ENCODE assay signal across 8 mouse cellular contexts in the genomic region with DNA sequence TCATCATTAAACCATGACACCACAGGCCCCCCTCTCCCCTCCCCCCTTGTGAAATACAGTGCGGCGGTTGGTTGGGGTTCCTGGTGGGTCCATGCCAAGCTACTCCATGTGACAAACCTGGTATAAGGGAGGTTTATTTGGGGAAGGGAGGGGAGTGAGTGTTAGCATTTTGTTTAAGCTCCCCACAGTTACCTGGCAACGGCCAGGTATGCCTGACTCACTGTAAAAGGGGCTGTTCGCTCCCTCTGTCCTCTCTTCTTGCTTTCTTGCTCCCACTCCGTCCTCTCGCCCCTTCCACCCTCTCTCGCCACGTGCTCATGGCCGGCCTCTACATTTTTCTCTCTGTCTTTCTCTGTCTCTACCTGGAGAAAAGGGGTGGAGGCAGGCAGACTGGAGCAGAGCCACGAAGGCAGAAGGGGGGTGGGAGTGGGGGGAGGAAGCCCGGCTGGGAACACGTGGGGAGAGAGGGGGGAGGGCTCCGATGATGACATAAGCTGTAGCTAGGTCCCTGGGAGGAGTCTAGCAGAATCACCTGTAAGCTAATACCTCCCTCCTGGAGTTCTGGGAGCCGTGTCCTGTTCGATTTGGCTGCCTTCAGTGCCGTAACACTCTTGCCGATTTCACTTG.
DNase-seq lines count a peak whose midpoint lies in the region; ATAC-seq and TF ChIP-seq lines count a peak whose summit lies in the region.

No protein-coding gene starts in this region.

- ATAC-seq in forebrain, embryonic 12.5 days (ENCODE audit: low FRiP score), result no peak
- ATAC-seq in midbrain, embryonic 13.5 days, result 0 out of 2 replicates have a peak, but pooled peaks have one; percentile 27

- peak overlapping the region; percentile 41 for H3K4me2 ChIP-seq in forebrain, embryonic 12.5 days
- H3K4me2 ChIP-seq in midbrain, embryonic 13.5 days (replicated peaks), result peak overlapping the region; percentile 33

- WGBS in heart, embryonic 10.5 days, result 18% methylated on average over 17 of the region's 17 CpGs
- 30% methylated on average over 17 of the region's 17 CpGs for WGBS in heart, adult 2 months
- WGBS in forebrain, embryonic 12.5 days, result 25% methylated on average over 17 of the region's 17 CpGs
- 16% methylated on average over 17 of the region's 17 CpGs for WGBS in midbrain, embryonic 13.5 days

- no peaks in the 10 kb centered on the region for H3K79me2 ChIP-seq in heart, adult 2 months (replicated peaks; ENCODE audit: control insufficient read depth, insufficient read depth, low read length)

- H3K9me3 ChIP-seq in heart, embryonic 10.5 days, result no peaks in the 10 kb centered on the region
- no peaks in the 10 kb centered on the region for H3K9me3 ChIP-seq in forebrain, embryonic 12.5 days
- no peaks in the 10 kb centered on the region for H3K9me3 ChIP-seq in midbrain, embryonic 13.5 days

- H3K36me3 ChIP-seq in heart, embryonic 10.5 days, result no peaks in the 10 kb centered on the region
- H3K36me3 ChIP-seq in heart, adult 2 months (ENCODE audit: control insufficient read depth, insufficient read depth, low read length), result no peaks in the 10 kb centered on the region
- no peaks in the 10 kb centered on the region for H3K36me3 ChIP-seq in forebrain, embryonic 12.5 days (replicated peaks)
- no peaks in the 10 kb centered on the region for H3K36me3 ChIP-seq in midbrain, embryonic 13.5 days

- H3K9ac ChIP-seq in heart, adult 2 months (ENCODE audit: low read depth, low read length), result no peak overlapping the region
- no peak overlapping the region for H3K9ac ChIP-seq in forebrain, embryonic 12.5 days
- H3K9ac ChIP-seq in midbrain, embryonic 13.5 days (replicated peaks), result no peak overlapping the region

- H3K27me3 ChIP-seq in heart, embryonic 10.5 days (ENCODE audit: insufficient read depth, poor library complexity, severe bottlenecking), result peaks cover 33% of the 10 kb centered on the region
- H3K27me3 ChIP-seq in heart, adult 2 months (ENCODE audit: control insufficient read depth, insufficient read depth, low read length), result no peaks in the 10 kb centered on the region
- peaks cover 10% of the 10 kb centered on the region; the same call in 1 of the 2 replicates for H3K27me3 ChIP-seq in forebrain, embryonic 12.5 days
- H3K27me3 ChIP-seq in midbrain, embryonic 13.5 days, result peaks cover 13% of the 10 kb centered on the region

- peak overlapping the region; percentile 25; the same call in 1 of the 2 replicates for H3K27ac ChIP-seq in heart, embryonic 10.5 days
- no peak overlapping the region for H3K27ac ChIP-seq in heart, adult 2 months
- no peak overlapping the region for H3K27ac ChIP-seq in forebrain, embryonic 12.5 days
- H3K27ac ChIP-seq in midbrain, embryonic 13.5 days, result no peak overlapping the region

- TF ChIP-seq POLR2A in heart, adult 2 months (IDR thresholded peaks at IDR 0.05; ENCODE audit: insufficient read depth, low read depth, low read length), result no peak

- H3K4me1 ChIP-seq in heart, embryonic 10.5 days, result peaks cover 7% of the 10 kb centered on the region
- H3K4me1 ChIP-seq in heart, adult 2 months (ENCODE audit: control insufficient read depth, insufficient read depth, low read length), result no peaks in the 10 kb centered on the region
- H3K4me1 ChIP-seq in forebrain, embryonic 12.5 days, result 0 out of 2 replicates have a peak, but pooled peaks cover 7% of the 10 kb centered on the region
- no peaks in the 10 kb centered on the region for H3K4me1 ChIP-seq in midbrain, embryonic 13.5 days (replicated peaks)

- no peak for TF ChIP-seq CTCF in heart, adult 2 months (IDR thresholded peaks at IDR 0.05)

- intact Hi-C loops in heart, adult 2 months (cut with DNase I), result loop anchor here (10.0 kb wide), 1 partner anchor 337 kb away; no protein-coding TSS in a partner anchor

- DNase-seq in heart, embryonic 10.5 days (ENCODE audit: low spot score), result no peak
- DNase-seq in heart, adult 2 months, result no peak
- DNase-seq in kidney, postnatal 14 days, result peak; percentile 30
- DNase-seq in layer of hippocampus, adult 11-12 months (ENCODE audit: low spot score), result no peak
- no peak for DNase-seq in thymus, adult 18-20 months
- no peak for DNase-seq in natural killer cell, adult 2 months (ENCODE audit: low spot score in 2 of 2)

- peak overlapping the region; percentile 48 for H3K4me3 ChIP-seq in heart, embryonic 10.5 days
- no peak overlapping the region for H3K4me3 ChIP-seq in heart, adult 2 months
- peak overlapping the region; percentile 7; the same call in 1 of the 2 replicates for H3K4me3 ChIP-seq in forebrain, embryonic 12.5 days (replicated peaks)
- no peak overlapping the region; the same call in 1 of the 2 replicates for H3K4me3 ChIP-seq in midbrain, embryonic 13.5 days (replicated peaks)

- TF ChIP-seq EP300 in heart, adult 2 months (IDR thresholded peaks at IDR 0.05; ENCODE audit: insufficient read depth, low read depth, low read length), result no peak

Comparison
In these comparisons a context has a peak if more than half of its experiments do, and no peak if none do; other contexts are left out.
1. H3K4me3 ChIP-seq: peak in heart, embryonic 10.5 days (single experiment) and forebrain, embryonic 12.5 days (single experiment); none in heart, adult 2 months (single experiment) and midbrain, embryonic 13.5 days (single experiment).